Mouse (Mus musculus): ENCODE results near the gene Ms4a4a.

GRCm38 (mm10) chr19:11414084-11414483 lies 38.8 kb downstream of the Ms4a4a start:
- TF ChIP-seq POLR2A (IDR thresholded peaks at IDR 0.05; ENCODE audit: low read depth, low read length) = no peak
- TF ChIP-seq TCF12 (IDR thresholded peaks at IDR 0.05; ENCODE audit: low read depth, low read length) = no peak
- TF ChIP-seq USF2 (conservative IDR thresholded peaks at IDR 0.05; ENCODE audit: low read depth, low read length) = no peak
- no peak for TF ChIP-seq TBP (conservative IDR thresholded peaks at IDR 0.05; ENCODE audit: low read depth, low read length)
- no peak for TF ChIP-seq ZKSCAN1 (IDR thresholded peaks at IDR 0.05; ENCODE audit: borderline replicate concordance, low read depth, low read length)
- no peak for TF ChIP-seq CHD1 (IDR thresholded peaks at IDR 0.05; ENCODE audit: low read depth, low read length)
- TF ChIP-seq MAX (IDR thresholded peaks at IDR 0.05; ENCODE audit: low read length) = no peak
- TF ChIP-seq HCFC1 (IDR thresholded peaks at IDR 0.05; ENCODE audit: low read depth, low read length) = no peak
- no peak for TF ChIP-seq MXI1 (IDR thresholded peaks at IDR 0.05; ENCODE audit: low read depth, low read length)
- TF ChIP-seq BHLHE40 (IDR thresholded peaks at IDR 0.05; ENCODE audit: low read depth, low read length) = no peak
